Mouse (Mus musculus) embryonic facial prominence, embryonic 14.5 days (tissue): ENCODE measurements around the gene Slc12a9. TPM values are rescaled to one million over a fixed set of nuclear protein-coding genes. Genes with fewer than 3 reads are reported as not detected.
A peak's percentile ranks its signal among the peaks of the same experiment; 100 is the strongest.

Source experiments
- ATAC-seq: fragments of 200-750 bp; cut with Nextera tagmentation; 2 replicates; pipeline ENCODE4 v1.8.0; 2017; ENCODE audit warnings: low read depth, moderate number of reproducible peaks, moderate TSS enrichment
- DNase-seq: peaks from one replicate; pipeline ENCODE4 v3.0.0-alpha.2; 2015; ENCODE audit warnings: low spot score
- H3K27ac ChIP-seq: fragments of 300-500 bp; sonication (generic); replicated peaks from 2 replicates; pipeline ENCODE4 v1.5.1; 2014; ENCODE audit warnings: low read depth, mild to moderate bottlenecking, low read length, moderate library complexity
- H3K27me3 ChIP-seq: fragments of 300-500 bp; sonication (generic); replicated peaks from 2 replicates; pipeline ENCODE4 v1.6.1; 2014; ENCODE audit warnings: low read length; ENCODE audit not compliant: control insufficient read depth, insufficient read depth
- H3K36me3 ChIP-seq: fragments of 300-500 bp; sonication (generic); 2 replicates; pipeline ENCODE4 v1.6.1; 2014; ENCODE audit warnings: low read length, mixed read lengths; ENCODE audit not compliant: control insufficient read depth, insufficient read depth
- H3K4me1 ChIP-seq: fragments of 300-500 bp; sonication (generic); 2 replicates; pipeline ENCODE4 v1.6.1; 2014; ENCODE audit warnings: antibody characterized with exemption, low read length; ENCODE audit not compliant: control insufficient read depth, insufficient read depth
- H3K4me2 ChIP-seq: fragments of 300-500 bp; sonication (generic); 2 replicates; pipeline ENCODE4 v1.6.1; 2014; ENCODE audit warnings: low read depth, mild to moderate bottlenecking, low read length, moderate library complexity, mixed read lengths
- H3K4me3 ChIP-seq: fragments of 300-500 bp; sonication (generic); 2 replicates; pipeline ENCODE4 v1.5.1; 2014; ENCODE audit warnings: low read depth, mild to moderate bottlenecking, low read length
- H3K9ac ChIP-seq: fragments of 300-500 bp; sonication (generic); 2 replicates; pipeline ENCODE4 v1.6.1; 2014; ENCODE audit warnings: low read depth, mild to moderate bottlenecking, low read length, moderate library complexity, mixed read lengths
- H3K9me3 ChIP-seq: fragments of 300-500 bp; sonication (generic); 2 replicates; pipeline ENCODE4 v1.6.1; 2016; ENCODE audit warnings: low read length; ENCODE audit not compliant: control insufficient read depth
- WGBS: fragments of 180-500 bp; shearing (Covaris S2); extraction: QIAGEN DNeasy Blood & Tissue Kit; methylation state at CpG from one replicate; pipeline ENCODE4 v1.1.7; 2014; 5-methylcytosine and 5-hydroxymethylcytosine counted together
- polyA plus RNA-seq: library from polyadenylated mRNA; unstranded; fragments of >200 nt; fragmentation: Nextera tagmentation; extraction: Ambion mirVana; gene quantifications from 2 replicates; pipeline ENCODE4 v1.2.1, GENCODE M21; 2014

Gene Slc12a9
- polyA plus RNA-seq, 1 experiment from 2014 or later: 8.8 TPM

- H3K4me1 ChIP-seq: peaks cover 23% of the 10 kb centered on the region
- WGBS: under 1% methylated on average over 28 of the region's 32 CpGs
- peak within 1 kb of the TSS; percentile 93 for H3K4me3 ChIP-seq
- H3K36me3 ChIP-seq: peaks cover 12% of the 10 kb centered on the region
- H3K9me3 ChIP-seq: no peaks in the 10 kb centered on the region
- peak within 1 kb of the TSS; percentile 97 for H3K27ac ChIP-seq
- H3K4me2 ChIP-seq: peak within 1 kb of the TSS; percentile 90
- DNase-seq (peak; percentile 98), ATAC-seq (peak; percentile 97)
- H3K9ac ChIP-seq: peak within 1 kb of the TSS; percentile 96
- H3K27me3 ChIP-seq: no peaks in the 10 kb centered on the region
These were observed 16.2 kb upstream of the Slc12a9 start, which contains the start of gene Ephb4 for GRCm38 (mm10) chr5:137349384-137350204. Gene Ephb4 (plus strand): TSS chr5:137350109.

GRCm38 (mm10) chr5:137348482-137349383, 15.3 kb upstream of the Slc12a9 start:
- 1% methylated on average over 33 of the region's 33 CpGs for WGBS
- Histone ChIP-seq H3K9ac (peak overlapping the region; percentile 64), H3K4me1 (peaks cover 23% of the 10 kb centered on the region), H3K4me2 (peak overlapping the region; percentile 90), H3K27me3 (no peaks in the 10 kb centered on the region), H3K36me3 (peaks cover 4% of the 10 kb centered on the region), H3K27ac (peak overlapping the region; percentile 97), H3K9me3 (no peaks in the 10 kb centered on the region), H3K4me3 (peak overlapping the region; percentile 93)
- ATAC-seq: no peak
- peak; percentile 45 for DNase-seq

GRCm38 (mm10) chr5:137347856-137348255, 14.5 kb upstream of the Slc12a9 start:
- peak overlapping the region; percentile 90; the same call in 1 of the 2 replicates for H3K4me2 ChIP-seq
- ATAC-seq: no peak
- no peak overlapping the region for H3K9ac ChIP-seq
- H3K9me3 ChIP-seq: no peaks in the 10 kb centered on the region
- 34% methylated on average over 7 of the region's 7 CpGs for WGBS
- no peak overlapping the region for H3K4me3 ChIP-seq
- H3K36me3 ChIP-seq: no peaks in the 10 kb centered on the region
- DNase-seq: no peak
- H3K27me3 ChIP-seq: no peaks in the 10 kb centered on the region
- H3K4me1 ChIP-seq: peaks cover 22% of the 10 kb centered on the region
- no peak overlapping the region for H3K27ac ChIP-seq

GRCm38 (mm10) chr5:137346983-137347382, 13.6 kb upstream of the Slc12a9 start:
- WGBS: 82% methylated on average over 4 of the region's 4 CpGs
- DNase-seq (no peak), ATAC-seq (no peak)
- Histone ChIP-seq H3K27me3 (no peaks in the 10 kb centered on the region), H3K36me3 (no peaks in the 10 kb centered on the region), H3K4me3 (no peak overlapping the region), H3K9me3 (no peaks in the 10 kb centered on the region), H3K4me2 (no peak overlapping the region), H3K4me1 (peaks cover 17% of the 10 kb centered on the region), H3K27ac (no peak overlapping the region), H3K9ac (no peak overlapping the region)

GRCm38 (mm10) chr5:137346388-137346787, 13.0 kb upstream of the Slc12a9 start:
- ATAC-seq: no peak
- Histone ChIP-seq H3K36me3 (no peaks in the 10 kb centered on the region), H3K4me3 (no peak overlapping the region), H3K27ac (no peak overlapping the region), H3K9ac (no peak overlapping the region), H3K4me1 (peaks cover 17% of the 10 kb centered on the region), H3K4me2 (no peak overlapping the region), H3K9me3 (no peaks in the 10 kb centered on the region), H3K27me3 (no peaks in the 10 kb centered on the region)
- WGBS: 70% methylated on average over 1 of the region's 1 CpGs
- DNase-seq: no peak

GRCm38 (mm10) chr5:137345821-137346220, 12.4 kb upstream of the Slc12a9 start:
- Histone ChIP-seq H3K9ac (no peak overlapping the region), H3K27me3 (no peaks in the 10 kb centered on the region), H3K4me2 (0 out of 2 replicates have a peak overlapping the region, but pooled peaks have one; percentile 12), H3K4me1 (peaks cover 17% of the 10 kb centered on the region), H3K36me3 (no peaks in the 10 kb centered on the region), H3K9me3 (no peaks in the 10 kb centered on the region), H3K27ac (no peak overlapping the region), H3K4me3 (no peak overlapping the region)
- 12% methylated on average over 9 of the region's 9 CpGs for WGBS
- ATAC-seq (no peak), DNase-seq (peak; percentile 53)

GRCm38 (mm10) chr5:137343869-137344268, 10.5 kb upstream of the Slc12a9 start:
- DNase-seq (no peak), ATAC-seq (no peak)
- Histone ChIP-seq H3K27ac (no peak overlapping the region), H3K9ac (no peak overlapping the region), H3K4me1 (peaks cover 18% of the 10 kb centered on the region), H3K4me2 (no peak overlapping the region), H3K27me3 (no peaks in the 10 kb centered on the region), H3K36me3 (no peaks in the 10 kb centered on the region), H3K4me3 (no peak overlapping the region), H3K9me3 (no peaks in the 10 kb centered on the region)

GRCm38 (mm10) chr5:137343412-137343811, 10.0 kb upstream of the Slc12a9 start:
- WGBS: 90% methylated on average over 5 of the region's 5 CpGs
- no peaks in the 10 kb centered on the region for H3K9me3 ChIP-seq
- H3K27me3 ChIP-seq: no peaks in the 10 kb centered on the region
- H3K4me1 ChIP-seq: peaks cover 14% of the 10 kb centered on the region
- no peak overlapping the region for H3K4me2 ChIP-seq
- H3K36me3 ChIP-seq: no peaks in the 10 kb centered on the region
- no peak overlapping the region for H3K27ac ChIP-seq
- DNase-seq: no peak
- H3K4me3 ChIP-seq: no peak overlapping the region
- ATAC-seq: no peak
- no peak overlapping the region for H3K9ac ChIP-seq
